In the genomic region with DNA sequence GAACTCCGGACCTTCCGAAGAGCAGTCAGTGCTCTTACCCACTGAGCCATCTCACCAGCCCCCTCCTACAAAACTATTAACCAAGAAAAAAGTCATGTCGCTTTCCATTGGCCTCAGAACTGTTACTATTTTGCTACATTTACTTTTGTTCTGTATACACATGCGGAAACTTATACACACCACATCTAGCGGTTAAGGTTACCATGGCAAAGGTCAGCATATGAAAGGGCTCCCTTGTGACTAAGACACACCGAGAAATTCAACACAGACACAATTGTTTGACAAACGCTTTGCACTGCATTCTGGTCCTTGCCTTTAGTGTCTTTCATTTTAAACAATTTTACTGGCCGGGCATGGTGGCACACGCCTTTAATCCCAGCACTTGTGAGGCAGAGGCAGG, we compare ENCODE assay signal across 10 mouse cellular contexts. TPM values are rescaled to one million over a fixed set of nuclear protein-coding genes. Genes with fewer than 3 reads are reported as not detected.
DNase-seq lines count a peak whose midpoint lies in the region; ATAC-seq and TF ChIP-seq lines count a peak whose summit lies in the region.
"Had no signal": no experiment of that assay in that cellular context is flagged by ENCODE, and none has a peak within 500 bp of the region (broad histone marks: within the 10 kb centered on the region; RNA-seq: fewer than 3 reads in every experiment).

No protein-coding gene starts in this region.

- no peak for DNase-seq in heart, postnatal 36 days
- DNase-seq in lung, embryonic 14.5 days = no peak
- DNase-seq in lung, adult 18-20 months = no peak
- peak; percentile 19 for DNase-seq in T-cell, adult 2 months (ENCODE audit: low spot score)
- no peak for DNase-seq in liver, postnatal 0 days
- no peak for DNase-seq in embryo, embryonic 11 days
- no peak for DNase-seq in layer of hippocampus, adult 18-20 months (ENCODE audit: low spot score in 2 of 2)
- DNase-seq: heart, postnatal 4 days; retina, postnatal 1 day had no signal

- intact Hi-C loops in heart, postnatal 36 days (cut with DNase I) = no loop called here

- no peak for TF ChIP-seq EP300 in liver, postnatal 0 days (IDR thresholded peaks at IDR 0.05; ENCODE audit: low read depth)

- H3K9me3 ChIP-seq in heart, embryonic 12.5 days (replicated peaks) = no peaks in the 10 kb centered on the region
- H3K9me3 ChIP-seq in lung, embryonic 14.5 days (ENCODE audit: low read depth, low read length) = no peaks in the 10 kb centered on the region
- no peaks in the 10 kb centered on the region for H3K9me3 ChIP-seq in liver, postnatal 0 days (ENCODE audit: low read length)

- no peak overlapping the region for H3K9ac ChIP-seq in heart, embryonic 12.5 days
- no peak overlapping the region; the same call in 1 of the 2 replicates for H3K9ac ChIP-seq in lung, embryonic 14.5 days
- no peak overlapping the region for H3K9ac ChIP-seq in liver, postnatal 0 days (replicated peaks)

- WGBS in heart, embryonic 12.5 days = 87% methylated on average over 9 of the region's 9 CpGs
- WGBS in lung, embryonic 14.5 days = 77% methylated on average over 9 of the region's 9 CpGs
- 79% methylated on average over 9 of the region's 9 CpGs for WGBS in liver, postnatal 0 days (ENCODE audit: insufficient replicate concordance)

- H3K27me3 ChIP-seq in heart, embryonic 12.5 days (replicated peaks) = no peaks in the 10 kb centered on the region
- no peaks in the 10 kb centered on the region for H3K27me3 ChIP-seq in lung, embryonic 14.5 days (ENCODE audit: insufficient read depth, low read length)
- H3K27me3 ChIP-seq in liver, postnatal 0 days (ENCODE audit: insufficient read depth, low read length) = no peaks in the 10 kb centered on the region

- no peak for TF ChIP-seq CTCF in lung, embryonic 14.5 days (IDR thresholded peaks at IDR 0.05; ENCODE audit: low read depth)
- no peak for TF ChIP-seq CTCF in liver, postnatal 0 days (IDR thresholded peaks at IDR 0.05; ENCODE audit: low read depth)

- no peaks in the 10 kb centered on the region for H3K36me3 ChIP-seq in heart, embryonic 12.5 days
- no peaks in the 10 kb centered on the region for H3K36me3 ChIP-seq in lung, embryonic 14.5 days (ENCODE audit: insufficient read depth)
- no peaks in the 10 kb centered on the region for H3K36me3 ChIP-seq in liver, postnatal 0 days (replicated peaks; ENCODE audit: insufficient read depth, low read length)

- H3K4me2 ChIP-seq in heart, embryonic 12.5 days = peak overlapping the region; percentile 71
- H3K4me2 ChIP-seq in lung, embryonic 14.5 days = peak overlapping the region; percentile 82; the same call in 1 of the 2 replicates
- H3K4me2 ChIP-seq in liver, postnatal 0 days (ENCODE audit: low read depth, low read length) = peak overlapping the region; percentile 87; the same call in 1 of the 2 replicates

- no peak for ATAC-seq in heart, embryonic 12.5 days (ENCODE audit: insufficient number of reproducible peaks, low FRiP score)
- ATAC-seq in lung, embryonic 14.5 days (ENCODE audit: insufficient read depth) = no peak
- ATAC-seq in liver, postnatal 0 days = no peak

- H3K4me3 ChIP-seq in heart, embryonic 12.5 days = no peak overlapping the region
- peak overlapping the region; percentile 76; the same call in 1 of the 2 replicates for H3K4me3 ChIP-seq in lung, embryonic 14.5 days (ENCODE audit: low read depth, low read length)
- H3K4me3 ChIP-seq in liver, postnatal 0 days (ENCODE audit: low read depth, low read length) = no peak overlapping the region

- H3K27ac ChIP-seq in heart, embryonic 12.5 days (ENCODE audit: poor library complexity, severe bottlenecking) = no peak overlapping the region
- no peak overlapping the region for H3K27ac ChIP-seq in lung, embryonic 14.5 days (ENCODE audit: low read depth)
- peak overlapping the region; percentile 98 for H3K27ac ChIP-seq in liver, postnatal 0 days (ENCODE audit: low read depth)

- peaks cover 46% of the 10 kb centered on the region for H3K4me1 ChIP-seq in heart, embryonic 12.5 days (replicated peaks)
- H3K4me1 ChIP-seq in lung, embryonic 14.5 days (ENCODE audit: insufficient read depth) = peaks cover 19% of the 10 kb centered on the region
- peaks cover 43% of the 10 kb centered on the region for H3K4me1 ChIP-seq in liver, postnatal 0 days (ENCODE audit: insufficient read depth)

RNA-seq across cellular contexts. Expression of gene Vps26c, which starts 1.9 kb away (rescaled TPM):
- 45.8 and 48.9 TPM in 2 replicates for polyA plus RNA-seq in heart, embryonic 12.5 days (2016; fragmentation: Nextera tagmentation; extraction: Ambion mirVana)
- total RNA-seq in heart, postnatal 36 days (2021) = 10 to 100 TPM; 24.1 to 28.1 TPM
- polyA plus RNA-seq in lung, embryonic 14.5 days (2014; fragmentation: Nextera tagmentation; extraction: Ambion mirVana) = 54.9 and 63.7 TPM in 2 replicates
- 16.0 and 16.4 TPM in 2 replicates for polyA plus RNA-seq in liver, postnatal 0 days (2015; fragmentation: Nextera tagmentation; extraction: Ambion mirVana)
- total RNA-seq in layer of hippocampus, adult 18-20 months (2021) = 10 to 100 TPM; 34.7 to 37.9 TPM

RNA-seq across cellular contexts. Expression of gene Dyrk1a, which starts 45.1 kb away (rescaled TPM):
- polyA plus RNA-seq in heart, embryonic 12.5 days (2016; fragmentation: Nextera tagmentation; extraction: Ambion mirVana) = 7.3 and 7.9 TPM in 2 replicates
- total RNA-seq in heart, postnatal 36 days (2021) = 10 to 100 TPM; 64.4 to 71.8 TPM
- 11.2 and 11.8 TPM in 2 replicates for polyA plus RNA-seq in lung, embryonic 14.5 days (2014; fragmentation: Nextera tagmentation; extraction: Ambion mirVana)
- polyA plus RNA-seq in liver, postnatal 0 days (2015; fragmentation: Nextera tagmentation; extraction: Ambion mirVana) = 3.7 and 3.9 TPM in 2 replicates
- total RNA-seq in layer of hippocampus, adult 18-20 months (2021) = 10 to 100 TPM; 86.6 to 93.2 TPM
